Mouse (Mus musculus) midbrain, embryonic 12.5 days (tissue): ENCODE results near the gene Ralgapb. TPM values are rescaled to one million over a fixed set of nuclear protein-coding genes. Genes with fewer than 3 reads are reported as not detected.

Experiments used
- ATAC-seq: fragments of 200-750 bp; cut with Nextera tagmentation; 2 replicates; pipeline ENCODE4 v1.8.0; 2017; ENCODE audit warnings: low read depth, moderate TSS enrichment, moderate library complexity; ENCODE audit not compliant: low FRiP score
- H3K27ac ChIP-seq: fragments of 300-500 bp; sonication (generic); replicated peaks from 2 replicates; pipeline ENCODE4 v1.5.1; 2016; ENCODE audit warnings: mild to moderate bottlenecking
- H3K27me3 ChIP-seq: fragments of 300-500 bp; sonication (generic); 2 replicates; pipeline ENCODE4 v1.6.1; 2016; ENCODE audit warnings: mild to moderate bottlenecking
- H3K36me3 ChIP-seq: fragments of 300-500 bp; sonication (generic); 2 replicates; pipeline ENCODE4 v1.6.1; 2016
- H3K4me1 ChIP-seq: fragments of 300-500 bp; sonication (generic); 2 replicates; pipeline ENCODE4 v1.6.1; 2016
- H3K4me2 ChIP-seq: fragments of 300-500 bp; sonication (generic); replicated peaks from 2 replicates; pipeline ENCODE4 v1.6.1; 2016; ENCODE audit warnings: mild to moderate bottlenecking, moderate library complexity
- H3K4me3 ChIP-seq: fragments of 300-500 bp; sonication (generic); 2 replicates; pipeline ENCODE4 v1.5.1; 2016; ENCODE audit warnings: mild to moderate bottlenecking
- H3K9ac ChIP-seq: fragments of 300-500 bp; sonication (generic); replicated peaks from 2 replicates; pipeline ENCODE4 v1.6.1; 2016; ENCODE audit warnings: mild to moderate bottlenecking, moderate library complexity
- H3K9me3 ChIP-seq: fragments of 300-500 bp; sonication (generic); 2 replicates; pipeline ENCODE4 v1.6.1; 2016; ENCODE audit warnings: mild to moderate bottlenecking
- WGBS: fragments of 180-500 bp; shearing (Covaris S2); methylation state at CpG from one replicate; pipeline ENCODE4 v1.1.7; 2016; 5-methylcytosine and 5-hydroxymethylcytosine counted together
- polyA plus RNA-seq: library from polyadenylated mRNA; unstranded; fragments of >200 nt; fragmentation: Nextera tagmentation; extraction: Ambion mirVana; gene quantifications from 2 replicates; pipeline ENCODE4 v1.2.1, GENCODE M21; 2016

The Ralgapb gene
- polyA plus RNA-seq, 1 experiment from 2014 or later, result 24.8 TPM

DNA sequence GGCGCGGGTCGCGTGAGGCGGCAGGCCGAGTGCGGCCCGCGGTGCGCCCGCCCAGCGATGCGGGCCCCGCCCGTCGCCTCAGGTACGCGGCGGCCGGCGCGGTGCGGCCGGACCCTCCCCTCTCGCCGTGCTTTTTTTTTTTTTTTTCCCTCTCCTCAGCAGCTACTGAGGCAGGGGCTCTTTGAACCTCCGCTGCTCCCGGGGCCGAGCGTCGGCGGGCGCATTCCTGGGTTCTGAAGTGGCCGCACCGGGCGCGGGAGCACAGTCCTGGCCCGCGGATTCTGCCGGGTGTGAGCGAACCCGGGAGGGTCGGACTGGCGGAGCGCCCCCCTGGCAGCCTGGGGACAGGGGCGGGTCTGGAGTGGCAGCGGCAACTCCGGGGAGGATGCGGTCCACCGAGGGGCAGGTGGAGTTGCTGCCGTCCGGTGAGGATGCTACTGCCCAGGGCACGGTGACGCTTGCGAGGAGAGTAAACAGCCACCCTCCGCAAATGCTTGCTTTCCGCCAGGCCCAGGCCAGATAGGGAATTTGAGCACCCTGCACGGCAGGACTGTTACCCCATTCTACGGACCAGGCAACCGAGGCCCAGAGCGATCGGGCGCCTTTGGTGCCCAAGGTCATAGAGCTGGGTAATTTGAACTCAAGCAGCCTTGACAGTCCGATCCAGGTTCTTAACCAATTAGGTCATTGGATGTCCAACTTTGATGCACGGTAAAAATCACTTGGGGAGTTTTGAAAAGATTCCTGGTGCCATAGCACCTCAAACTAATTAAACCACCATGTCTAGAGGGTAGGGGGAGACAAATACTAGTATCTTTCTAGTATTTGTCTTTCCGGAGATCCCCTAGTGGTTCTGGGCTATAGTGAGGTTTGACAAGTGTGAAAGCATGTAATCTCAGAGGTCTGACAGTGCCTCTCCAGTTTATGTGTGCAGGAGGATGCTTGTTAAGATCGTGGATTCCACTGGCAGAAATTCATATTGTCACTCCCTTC lies 670 bp downstream of the Ralgapb start:
- Histone ChIP-seq H3K9me3 (no peaks in the 10 kb centered on the region), H3K4me3 (peak overlapping the region; percentile 83), H3K9ac (peak overlapping the region; percentile 90), H3K4me1 (peaks cover 19% of the 10 kb centered on the region), H3K4me2 (peak overlapping the region; percentile 95), H3K27ac (peak overlapping the region; percentile 89), H3K36me3 (no peaks in the 10 kb centered on the region), H3K27me3 (no peaks in the 10 kb centered on the region)
- 4% methylated on average over 44 of the region's 67 CpGs for WGBS
- peak; percentile 59 for ATAC-seq

DNA sequence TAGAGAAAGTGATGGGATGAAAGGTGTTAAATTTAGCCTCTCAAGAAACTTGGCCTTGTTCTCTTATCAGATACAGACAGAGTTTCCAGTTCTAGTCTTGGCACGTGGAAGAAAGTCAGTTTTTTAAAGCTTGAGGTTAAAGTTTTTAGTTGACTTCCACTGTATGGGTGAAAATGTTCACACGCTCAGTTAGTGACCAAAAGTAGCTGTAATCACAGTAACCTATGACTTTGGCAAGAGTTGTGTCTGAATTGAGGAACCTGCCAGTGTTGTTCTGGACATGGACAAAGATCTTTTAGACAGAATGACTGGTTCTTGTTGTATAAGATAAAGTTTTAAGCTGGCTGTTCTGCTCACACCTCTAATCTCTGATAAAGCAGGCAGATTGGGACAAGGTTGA lies 3.6 kb downstream of the Ralgapb start:
- Histone ChIP-seq H3K9ac (no peak overlapping the region), H3K27me3 (no peaks in the 10 kb centered on the region), H3K27ac (no peak overlapping the region), H3K4me1 (peaks cover 19% of the 10 kb centered on the region), H3K9me3 (no peaks in the 10 kb centered on the region), H3K4me3 (no peak overlapping the region), H3K36me3 (no peaks in the 10 kb centered on the region), H3K4me2 (no peak overlapping the region)
- ATAC-seq, result no peak
- 91% methylated on average over 2 of the region's 2 CpGs for WGBS

DNA sequence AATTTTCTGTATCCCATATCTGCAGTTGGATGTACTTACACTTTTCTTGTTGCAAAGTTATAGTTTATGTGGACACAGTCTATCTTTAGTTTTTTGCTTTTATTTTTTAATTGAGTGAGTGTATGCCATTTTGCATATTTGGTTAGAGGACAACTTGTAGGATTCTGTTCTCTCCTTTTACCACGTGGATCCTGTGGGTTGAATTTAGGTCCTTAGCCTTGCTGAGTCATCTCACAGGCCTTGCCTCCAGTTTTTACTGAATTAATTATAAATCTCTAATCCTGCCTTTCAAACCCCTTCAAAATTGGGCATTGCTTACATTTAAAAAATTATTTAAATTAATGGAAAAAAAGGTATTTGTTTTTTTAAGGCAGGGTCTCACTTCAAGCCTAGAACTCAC lies 6.2 kb downstream of the Ralgapb start:
- Histone ChIP-seq H3K9ac (no peak overlapping the region), H3K4me2 (no peak overlapping the region), H3K27me3 (no peaks in the 10 kb centered on the region), H3K4me3 (no peak overlapping the region), H3K27ac (no peak overlapping the region), H3K36me3 (no peaks in the 10 kb centered on the region), H3K4me1 (peaks cover 12% of the 10 kb centered on the region), H3K9me3 (no peaks in the 10 kb centered on the region)
- ATAC-seq, result no peak
- 86% methylated on average over 1 of the region's 1 CpGs for WGBS

DNA sequence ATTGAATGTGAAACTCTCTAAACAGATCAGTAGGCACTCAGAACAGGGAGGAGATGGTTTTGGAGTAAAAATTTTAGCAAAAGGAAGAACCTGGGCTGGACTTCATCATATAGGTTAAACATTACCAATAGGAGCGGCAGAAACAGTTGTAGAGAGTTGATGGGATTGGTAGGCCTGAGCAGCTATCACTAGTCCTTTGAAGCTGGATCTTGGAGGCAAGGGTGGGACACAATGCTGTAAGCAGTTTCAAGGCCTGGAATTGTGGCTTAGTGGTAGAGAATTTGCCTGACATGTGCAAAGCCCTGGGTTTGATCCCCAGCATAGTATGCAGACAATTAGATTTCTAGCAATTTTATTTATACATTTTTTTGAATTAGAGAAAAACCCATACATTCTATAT lies 9.0 kb downstream of the Ralgapb start:
- H3K9ac ChIP-seq, result no peak overlapping the region
- H3K27me3 ChIP-seq, result no peaks in the 10 kb centered on the region
- no peaks in the 10 kb centered on the region for H3K9me3 ChIP-seq
- H3K4me1 ChIP-seq, result no peaks in the 10 kb centered on the region
- no peak overlapping the region for H3K27ac ChIP-seq
- 86% methylated on average over 1 of the region's 1 CpGs for WGBS
- no peak overlapping the region for H3K4me2 ChIP-seq
- ATAC-seq, result no peak
- H3K4me3 ChIP-seq, result no peak overlapping the region
- H3K36me3 ChIP-seq, result 0 out of 2 replicates have a peak, but pooled peaks cover 8% of the 10 kb centered on the region

DNA sequence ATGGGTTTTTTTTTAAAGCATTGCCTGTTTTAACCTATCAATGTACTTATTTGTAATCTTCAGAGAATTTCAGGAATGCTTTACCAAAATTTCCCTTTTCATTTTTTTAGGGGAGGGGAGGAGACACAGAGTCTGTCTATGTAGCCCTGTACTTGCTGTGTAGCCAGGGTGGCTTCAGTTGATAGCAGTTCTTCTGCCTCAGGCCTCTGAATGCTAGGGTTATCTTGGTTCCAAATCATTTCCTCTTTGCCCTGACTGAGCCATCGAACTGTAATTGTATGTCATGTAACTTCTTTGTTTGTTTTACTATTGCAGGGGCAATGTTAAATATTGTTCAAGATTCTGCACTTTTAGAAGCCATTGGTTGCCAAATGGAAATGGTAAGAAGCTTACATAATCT lies 36.2 kb downstream of the Ralgapb start:
- no peaks in the 10 kb centered on the region for H3K9me3 ChIP-seq
- H3K4me1 ChIP-seq, result no peaks in the 10 kb centered on the region
- no peak overlapping the region for H3K4me3 ChIP-seq
- 84% methylated on average over 1 of the region's 1 CpGs for WGBS
- H3K4me2 ChIP-seq, result no peak overlapping the region
- ATAC-seq, result no peak
- H3K27ac ChIP-seq, result no peak overlapping the region
- no peak overlapping the region for H3K9ac ChIP-seq
- peaks cover 49% of the 10 kb centered on the region for H3K36me3 ChIP-seq
- no peaks in the 10 kb centered on the region for H3K27me3 ChIP-seq

DNA sequence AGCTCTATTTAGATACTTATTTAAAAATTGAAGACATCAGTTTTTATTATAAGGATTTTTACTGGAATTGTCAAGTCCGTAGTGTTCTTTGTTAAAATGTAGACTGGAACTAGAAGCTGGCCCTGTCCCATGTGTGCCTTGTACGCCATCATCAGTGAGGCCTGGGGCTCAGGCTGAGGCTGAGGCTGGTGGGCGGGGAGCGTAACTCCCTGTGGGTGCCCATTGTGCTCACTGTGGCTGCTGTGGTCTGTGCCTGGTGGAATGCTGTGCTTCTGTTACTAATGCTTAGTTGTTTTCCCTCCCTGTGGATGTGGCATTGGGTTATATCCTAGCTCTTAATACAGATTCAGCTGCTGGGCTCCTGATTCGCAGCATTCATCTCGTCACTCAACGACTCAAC lies 40.2 kb downstream of the Ralgapb start:
- Histone ChIP-seq H3K4me3 (no peak overlapping the region), H3K4me1 (no peaks in the 10 kb centered on the region), H3K27ac (no peak overlapping the region), H3K4me2 (no peak overlapping the region), H3K9me3 (no peaks in the 10 kb centered on the region), H3K27me3 (no peaks in the 10 kb centered on the region), H3K9ac (no peak overlapping the region), H3K36me3 (peaks cover 45% of the 10 kb centered on the region)
- ATAC-seq, result no peak
- 83% methylated on average over 7 of the region's 7 CpGs for WGBS

DNA sequence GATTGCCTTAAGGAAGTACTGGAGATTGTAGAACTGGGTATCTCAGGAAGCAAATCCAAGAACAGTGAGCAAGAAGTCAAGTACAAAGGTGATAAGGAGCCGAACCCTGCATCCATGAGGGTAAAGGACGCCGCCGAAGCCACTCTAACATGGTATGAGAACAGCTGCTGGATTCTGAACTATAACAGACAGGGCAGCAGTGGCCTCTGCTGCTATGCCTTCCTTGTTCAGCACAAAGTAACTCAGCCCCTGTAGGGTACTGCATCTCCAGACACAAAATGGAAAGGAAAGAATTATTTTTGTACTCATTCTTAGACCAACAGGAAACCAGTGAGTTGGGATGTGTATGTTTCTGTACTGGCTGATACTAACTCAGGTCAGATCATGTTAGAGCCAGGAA lies 46.8 kb downstream of the Ralgapb start:
- H3K36me3 ChIP-seq, result peaks cover 68% of the 10 kb centered on the region
- 94% methylated on average over 4 of the region's 4 CpGs for WGBS

DNA sequence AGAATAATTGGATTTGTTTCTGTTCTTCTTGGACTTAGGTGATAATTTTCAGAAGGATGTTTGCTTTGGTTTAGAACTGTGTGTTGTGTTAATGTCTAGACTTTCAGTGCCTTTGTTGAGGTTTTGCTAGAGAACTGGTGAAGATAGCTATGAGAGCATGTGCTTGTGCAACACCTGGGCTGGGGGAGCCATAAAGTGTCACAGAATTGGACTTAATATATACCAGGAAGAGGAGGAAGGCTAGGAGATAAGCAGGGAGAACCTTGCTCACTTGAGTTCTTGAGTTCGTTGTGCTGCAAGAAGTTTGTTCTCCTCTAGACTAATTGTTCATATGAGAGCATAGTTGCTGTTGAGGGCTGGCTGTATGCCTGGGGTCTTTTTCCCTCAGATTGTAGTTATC lies 48.0 kb downstream of the Ralgapb start:
- no peaks in the 10 kb centered on the region for H3K4me1 ChIP-seq
- WGBS, result 89% methylated on average over 1 of the region's 1 CpGs
- no peaks in the 10 kb centered on the region for H3K27me3 ChIP-seq
- ATAC-seq, result no peak
- H3K9me3 ChIP-seq, result no peaks in the 10 kb centered on the region
- no peak overlapping the region for H3K4me2 ChIP-seq
- H3K27ac ChIP-seq, result no peak overlapping the region
- H3K4me3 ChIP-seq, result no peak overlapping the region
- H3K9ac ChIP-seq, result no peak overlapping the region
- H3K36me3 ChIP-seq, result peaks cover 72% of the 10 kb centered on the region

More for the DNA sequence above, 46.8 kb downstream of the Ralgapb start:
- H3K4me3 ChIP-seq, result no peak overlapping the region
- H3K9me3 ChIP-seq, result no peaks in the 10 kb centered on the region
- H3K9ac ChIP-seq, result no peak overlapping the region
- no peak overlapping the region for H3K27ac ChIP-seq
- H3K27me3 ChIP-seq, result no peaks in the 10 kb centered on the region
- H3K4me2 ChIP-seq, result no peak overlapping the region
- no peaks in the 10 kb centered on the region for H3K4me1 ChIP-seq
- ATAC-seq, result no peak

DNA sequence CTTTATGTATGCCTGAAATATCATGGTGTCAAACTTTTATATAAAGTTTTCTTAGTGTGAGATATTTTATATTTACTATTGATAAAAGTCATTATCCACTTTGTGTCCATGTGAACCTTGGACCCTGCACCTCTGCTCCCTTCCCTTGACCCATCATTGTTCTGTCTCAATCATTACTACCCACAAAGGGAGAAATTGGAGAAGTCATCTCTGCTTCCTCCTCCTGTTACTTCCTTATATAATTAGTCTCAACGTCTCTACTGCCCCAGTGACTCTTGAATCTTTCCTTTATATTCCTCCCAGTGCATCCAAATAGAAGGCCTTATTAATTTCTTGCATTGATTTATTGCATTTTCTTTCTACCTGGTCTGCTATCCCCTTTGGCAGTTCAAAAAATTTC lies 52.8 kb downstream of the Ralgapb start:
- Histone ChIP-seq H3K36me3 (peaks cover 83% of the 10 kb centered on the region), H3K4me2 (no peak overlapping the region), H3K4me3 (no peak overlapping the region), H3K4me1 (no peaks in the 10 kb centered on the region), H3K9ac (no peak overlapping the region), H3K9me3 (no peaks in the 10 kb centered on the region), H3K27ac (no peak overlapping the region), H3K27me3 (no peaks in the 10 kb centered on the region)
- ATAC-seq, result no peak
- WGBS, result 92% methylated on average over 1 of the region's 1 CpGs

DNA sequence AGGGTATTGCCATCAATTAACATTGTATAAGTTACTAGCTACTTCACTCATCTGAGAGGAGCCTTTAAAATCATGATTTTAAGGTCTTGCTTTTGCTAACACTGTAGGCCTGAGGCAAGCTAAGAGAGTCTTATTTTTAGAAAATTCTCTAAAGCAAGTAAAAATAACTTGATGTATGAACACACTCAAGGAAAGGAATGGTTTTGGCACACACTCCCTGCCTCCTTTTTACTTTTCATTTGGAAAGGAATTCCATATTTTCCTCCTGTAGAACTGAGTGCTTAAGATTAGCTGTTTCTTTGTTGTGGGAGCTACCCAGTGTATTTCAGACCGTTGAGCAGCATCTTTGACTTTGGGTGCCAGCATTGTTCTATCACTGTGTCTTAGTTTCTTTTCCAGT lies 64.5 kb downstream of the Ralgapb start:
- Histone ChIP-seq H3K9me3 (no peaks in the 10 kb centered on the region), H3K27me3 (no peaks in the 10 kb centered on the region), H3K4me2 (no peak overlapping the region), H3K36me3 (peaks cover 64% of the 10 kb centered on the region), H3K9ac (no peak overlapping the region), H3K27ac (no peak overlapping the region), H3K4me1 (no peaks in the 10 kb centered on the region), H3K4me3 (no peak overlapping the region)
- 86% methylated on average over 1 of the region's 1 CpGs for WGBS
- no peak for ATAC-seq

DNA sequence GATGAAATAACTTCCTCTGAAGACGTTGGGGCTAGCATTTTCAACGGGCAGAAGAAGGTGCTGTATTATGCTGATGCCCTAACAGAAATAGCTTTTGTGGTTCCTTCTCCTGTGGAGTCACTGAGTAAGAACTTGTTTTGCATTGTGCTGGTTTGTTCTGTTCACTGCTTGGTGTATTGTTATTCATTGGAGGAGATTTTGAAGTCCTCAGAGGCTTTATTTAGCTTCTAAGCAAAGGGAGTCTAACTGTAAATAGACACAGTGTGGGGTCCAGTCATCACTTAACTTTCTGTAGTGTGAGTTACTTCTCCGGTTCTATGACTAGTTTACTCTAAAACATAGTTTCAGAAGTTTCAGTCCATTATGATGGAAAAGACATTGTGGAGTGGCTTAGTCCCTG lies 68.0 kb downstream of the Ralgapb start:
- H3K27me3 ChIP-seq, result no peaks in the 10 kb centered on the region
- no peak overlapping the region for H3K9ac ChIP-seq
- no peak for ATAC-seq
- no peaks in the 10 kb centered on the region for H3K4me1 ChIP-seq
- H3K4me3 ChIP-seq, result no peak overlapping the region
- WGBS, result 83% methylated on average over 3 of the region's 3 CpGs
- H3K36me3 ChIP-seq, result peaks cover 82% of the 10 kb centered on the region
- H3K4me2 ChIP-seq, result no peak overlapping the region
- no peak overlapping the region for H3K27ac ChIP-seq
- no peaks in the 10 kb centered on the region for H3K9me3 ChIP-seq

DNA sequence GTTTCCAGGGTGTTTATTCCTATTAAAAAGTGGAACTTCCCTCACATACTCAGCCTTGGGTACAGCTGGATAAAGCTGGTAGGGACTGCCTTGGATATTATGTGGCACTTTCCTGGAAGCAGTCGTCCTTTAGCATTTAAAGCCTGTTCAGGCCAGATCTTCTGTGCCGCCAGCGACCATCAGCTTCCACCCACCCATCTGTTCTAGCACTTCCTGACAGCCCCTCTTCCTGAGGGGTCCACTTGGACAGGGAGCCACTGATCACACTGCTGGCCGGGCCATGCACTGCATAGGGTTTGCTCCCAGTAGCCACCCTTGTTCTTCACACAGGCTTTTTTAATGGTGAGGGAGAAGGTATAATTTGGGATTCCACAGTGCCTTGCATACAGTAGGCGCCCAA lies 88.8 kb downstream of the Ralgapb start:
- H3K4me1 ChIP-seq, result no peaks in the 10 kb centered on the region
- H3K4me3 ChIP-seq, result no peak overlapping the region
- 87% methylated on average over 5 of the region's 5 CpGs for WGBS
- no peaks in the 10 kb centered on the region for H3K27me3 ChIP-seq
- no peaks in the 10 kb centered on the region for H3K9me3 ChIP-seq
- no peak overlapping the region for H3K9ac ChIP-seq
- no peak overlapping the region for H3K27ac ChIP-seq
- peaks cover 54% of the 10 kb centered on the region for H3K36me3 ChIP-seq
- H3K4me2 ChIP-seq, result no peak overlapping the region
- no peak for ATAC-seq
